Mouse (Mus musculus) megakaryocyte, embryonic 14.5 days (primary cell): ENCODE measurements around the gene Slc10a4. TPM values are rescaled to one million over a fixed set of nuclear protein-coding genes. Genes with fewer than 3 reads are reported as not detected.

ENCODE experiments used
- H3K27me3 ChIP-seq: replicated peaks from 2 replicates; pipeline ENCODE3; 2012; ENCODE audit warnings: inconsistent platforms
- H3K36me3 ChIP-seq: replicated peaks from 2 replicates; pipeline ENCODE3; 2012; ENCODE audit warnings: low read length, inconsistent platforms, mixed read lengths
- H3K4me1 ChIP-seq: 2 replicates; pipeline ENCODE4 v1.6.1; 2012; ENCODE audit warnings: inconsistent platforms
- H3K4me3 ChIP-seq: replicated peaks from 2 replicates; pipeline ENCODE3; 2012; ENCODE audit warnings: moderate library complexity, mild to moderate bottlenecking, inconsistent platforms
- H3K9me3 ChIP-seq: 2 replicates; pipeline ENCODE4 v1.6.1; 2012; ENCODE audit warnings: inconsistent platforms
- FLI1 ChIP-seq: IDR thresholded peaks from 2 replicates; pipeline ENCODE4 v1.6.1; 2012; ENCODE audit warnings: low read length, inconsistent platforms, mixed read lengths
- GATA1 ChIP-seq: IDR thresholded peaks from 3 replicates; pipeline ENCODE4 v1.6.1; 2012; ENCODE audit warnings: mixed read lengths, low read length, inconsistent platforms, borderline replicate concordance
- polyA plus RNA-seq: library from polyadenylated mRNA; stranded (reverse); fragments of >175 nt; gene quantifications from 2 replicates; pipeline ENCODE4 v1.2.3, GENCODE M21; 2012; ENCODE audit warnings: low replicate concordance; ENCODE audit not compliant: insufficient read depth

The Slc10a4 gene
- 1.2 TPM in 1 of 2 replicates, not detected in the other for polyA plus RNA-seq

DNA sequence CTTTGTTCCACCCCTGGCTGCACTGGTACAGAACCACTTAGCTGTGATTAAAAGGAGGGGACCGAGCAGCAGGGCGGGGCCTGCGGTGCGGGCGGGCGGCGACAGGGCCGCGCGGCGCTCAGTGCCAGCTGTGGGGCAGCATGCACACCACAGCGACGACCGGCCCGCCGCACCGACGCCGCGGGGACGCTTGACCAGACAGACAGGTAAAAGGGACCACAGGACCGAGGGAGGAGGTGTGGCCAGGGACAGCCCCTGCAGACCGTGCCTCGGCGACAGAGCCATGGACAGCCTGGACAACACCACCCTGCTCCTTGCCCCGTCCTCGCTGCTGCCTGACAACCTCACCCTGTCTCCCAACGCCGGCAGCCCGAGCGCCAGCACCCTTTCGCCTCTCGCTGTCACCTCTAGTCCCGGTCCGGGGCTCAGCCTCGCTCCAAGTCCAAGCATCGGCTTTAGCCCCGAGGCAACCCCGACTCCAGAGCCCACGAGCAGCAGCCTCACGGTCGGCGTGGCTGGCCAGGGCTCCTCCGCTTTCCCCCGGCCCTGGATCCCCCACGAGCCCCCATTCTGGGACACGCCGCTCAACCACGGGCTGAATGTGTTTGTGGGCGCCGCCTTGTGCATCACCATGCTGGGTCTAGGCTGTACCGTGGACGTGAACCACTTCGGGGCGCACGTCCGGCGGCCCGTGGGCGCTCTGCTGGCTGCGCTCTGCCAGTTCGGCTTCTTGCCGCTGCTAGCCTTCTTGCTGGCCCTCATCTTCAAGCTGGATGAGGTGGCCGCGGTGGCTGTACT lies at the start of gene Slc10a4:
Gene Slc10a4 (plus strand): TSS at position 100 of the 798 bp plus-strand sequence.
- Histone ChIP-seq H3K4me3 (peak within 1 kb of the TSS; percentile 89), H3K27me3 (peaks cover 31% of the 10 kb centered on the region)

DNA sequence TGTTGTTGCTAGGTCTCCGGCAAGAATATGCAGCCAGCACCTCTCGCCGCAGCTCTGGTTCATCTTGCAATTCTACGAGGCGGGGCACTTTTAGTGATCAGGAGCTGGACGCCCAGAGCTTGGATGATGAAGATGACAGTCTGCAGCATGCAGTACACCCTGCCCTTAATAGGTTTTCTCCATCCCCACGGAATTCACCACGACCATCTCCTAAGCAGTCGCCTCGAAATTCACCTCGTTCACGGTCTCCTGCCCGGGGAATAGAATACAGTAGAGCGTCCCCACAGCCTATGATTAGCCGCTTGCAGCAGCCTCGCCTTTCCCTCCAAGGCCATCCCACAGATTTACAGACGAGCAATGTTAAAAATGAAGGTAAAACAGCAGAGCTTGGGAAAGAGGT lies 49.4 kb upstream of the Slc10a4 start:
- no peak for TF ChIP-seq FLI1
- no peak for TF ChIP-seq GATA1
- H3K9me3 ChIP-seq, result no peaks in the 10 kb centered on the region
- no peak overlapping the region for H3K4me3 ChIP-seq
- peaks cover 21% of the 10 kb centered on the region for H3K4me1 ChIP-seq
- H3K27me3 ChIP-seq, result no peaks in the 10 kb centered on the region
- peaks cover 91% of the 10 kb centered on the region for H3K36me3 ChIP-seq

More for the DNA sequence above, at the start of gene Slc10a4:
- Histone ChIP-seq H3K9me3 (no peaks in the 10 kb centered on the region), H3K4me1 (peaks cover 17% of the 10 kb centered on the region), H3K36me3 (no peaks in the 10 kb centered on the region)
- no peak for TF ChIP-seq GATA1
- no peak for TF ChIP-seq FLI1

DNA sequence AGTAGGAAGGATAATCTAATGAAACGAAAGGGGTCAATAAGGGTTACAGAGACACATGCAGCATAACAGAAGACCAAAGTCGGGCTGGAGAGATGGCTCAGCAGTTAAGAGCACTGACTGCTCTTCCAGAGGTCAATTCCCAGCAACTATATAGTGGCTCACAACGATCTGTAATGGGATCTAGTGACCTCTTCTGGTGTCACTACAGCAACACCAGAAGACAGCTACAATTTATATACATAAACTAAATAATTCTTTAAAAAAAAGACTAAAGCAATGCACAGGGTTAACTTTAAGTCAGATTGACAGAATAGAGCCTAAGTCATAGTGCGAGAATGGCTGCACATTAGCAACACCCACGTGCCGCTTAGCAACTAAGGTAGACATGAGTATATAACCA lies 46.6 kb upstream of the Slc10a4 start:
- no peak overlapping the region for H3K4me3 ChIP-seq
- peaks cover 93% of the 10 kb centered on the region for H3K36me3 ChIP-seq
- no peak for TF ChIP-seq FLI1
- TF ChIP-seq GATA1, result no peak
- 0 out of 2 replicates have a peak, but pooled peaks cover 10% of the 10 kb centered on the region for H3K4me1 ChIP-seq
- H3K27me3 ChIP-seq, result no peaks in the 10 kb centered on the region
- H3K9me3 ChIP-seq, result no peaks in the 10 kb centered on the region

DNA sequence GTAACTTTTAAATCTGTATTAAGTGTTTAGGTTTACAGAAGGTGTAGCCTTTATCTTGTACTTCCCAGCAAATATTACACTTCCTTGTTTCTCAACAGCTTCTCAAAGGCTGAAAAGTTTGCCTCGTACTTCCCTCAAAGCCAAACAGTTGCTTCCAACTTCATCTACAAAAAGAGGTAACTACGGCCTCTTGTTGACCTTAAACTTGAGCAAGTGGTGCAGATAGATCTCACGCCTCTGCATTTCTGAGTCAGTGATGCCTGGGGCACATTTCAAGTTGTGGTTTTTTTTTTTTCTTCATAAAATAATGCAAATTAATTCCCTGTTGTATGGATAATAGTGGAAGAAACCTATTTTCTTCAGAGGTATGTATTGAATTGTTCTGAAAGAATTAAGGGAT lies 41.0 kb upstream of the Slc10a4 start:
- peaks cover 97% of the 10 kb centered on the region for H3K36me3 ChIP-seq
- peaks cover 17% of the 10 kb centered on the region for H3K4me1 ChIP-seq
- H3K9me3 ChIP-seq, result no peaks in the 10 kb centered on the region
- no peaks in the 10 kb centered on the region for H3K27me3 ChIP-seq
- H3K4me3 ChIP-seq, result no peak overlapping the region
- TF ChIP-seq FLI1 (no peak), GATA1 (no peak)

DNA sequence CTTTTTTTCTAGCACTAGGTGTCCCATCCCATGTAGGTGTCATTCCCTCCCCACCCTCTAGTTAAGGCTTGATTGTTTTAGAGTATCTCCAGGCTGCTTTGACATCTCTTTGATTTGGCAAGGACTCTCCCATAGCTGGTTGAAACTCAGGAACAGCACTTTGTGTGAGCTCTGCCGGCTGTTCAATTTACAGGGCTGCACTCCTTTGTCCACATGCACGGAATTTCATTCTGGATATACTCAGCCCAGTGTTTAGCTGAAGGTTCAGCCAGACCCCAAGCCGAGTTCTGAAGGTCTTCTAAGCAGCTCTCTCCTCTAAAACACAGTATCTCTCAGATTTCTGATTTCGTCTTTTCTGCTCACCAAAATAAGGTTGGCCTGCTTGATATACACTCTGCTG lies 34.2 kb upstream of the Slc10a4 start:
- TF ChIP-seq GATA1, result no peak
- no peak for TF ChIP-seq FLI1
- H3K4me1 ChIP-seq, result peaks cover 39% of the 10 kb centered on the region
- H3K4me3 ChIP-seq, result no peak overlapping the region
- H3K27me3 ChIP-seq, result no peaks in the 10 kb centered on the region
- H3K36me3 ChIP-seq, result peaks cover 100% of the 10 kb centered on the region
- no peaks in the 10 kb centered on the region for H3K9me3 ChIP-seq

DNA sequence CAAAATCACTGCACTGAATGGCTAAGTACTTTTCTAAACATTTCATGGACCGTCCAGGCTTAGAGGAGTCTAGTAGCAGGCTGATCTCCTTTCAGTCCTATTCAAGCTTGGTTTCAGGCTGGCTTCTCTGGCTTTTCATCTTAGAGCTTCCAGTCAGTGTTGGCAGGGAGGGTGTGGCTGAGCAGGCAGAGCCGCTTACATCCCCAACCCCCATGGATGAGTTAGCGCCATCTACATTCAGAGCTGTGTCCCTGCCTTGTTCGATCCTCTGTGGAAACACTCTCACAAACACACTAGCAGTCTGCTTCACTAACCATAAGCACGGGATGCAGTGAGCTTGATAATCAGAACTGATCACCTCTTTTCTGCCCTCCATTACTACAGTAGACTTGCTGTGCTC lies 33.7 kb upstream of the Slc10a4 start:
- Histone ChIP-seq H3K4me1 (peaks cover 39% of the 10 kb centered on the region), H3K27me3 (no peaks in the 10 kb centered on the region), H3K36me3 (peaks cover 100% of the 10 kb centered on the region), H3K4me3 (no peak overlapping the region), H3K9me3 (no peaks in the 10 kb centered on the region)
- TF ChIP-seq FLI1 (no peak), GATA1 (no peak)

DNA sequence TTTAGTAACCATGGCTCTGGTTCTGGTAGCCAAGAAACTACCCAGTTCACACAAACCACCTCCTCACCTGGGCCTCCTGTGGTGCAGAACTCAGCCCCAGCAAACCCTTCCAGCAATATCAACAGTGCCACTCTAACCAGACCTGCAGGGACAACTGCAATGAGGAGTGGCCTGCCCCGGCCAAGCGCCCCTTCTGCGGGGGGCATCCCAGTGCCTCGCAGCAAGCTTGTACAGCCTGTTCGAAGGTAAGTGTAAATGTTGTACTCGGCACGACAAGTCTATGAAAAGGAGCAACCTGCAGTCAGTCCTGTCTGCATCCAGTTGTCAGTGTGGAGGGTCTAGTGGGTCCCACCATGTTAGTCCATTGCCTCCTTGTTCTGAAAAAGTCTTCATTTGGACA lies 32.1 kb upstream of the Slc10a4 start, which contains the start of gene Gm10135:
Gene Gm10135 (minus strand): TSS at position 101 of the 400 bp plus-strand sequence.
- Histone ChIP-seq H3K9me3 (no peaks in the 10 kb centered on the region), H3K4me1 (peaks cover 32% of the 10 kb centered on the region), H3K36me3 (peaks cover 100% of the 10 kb centered on the region), H3K4me3 (no peak within 1 kb of the TSS), H3K27me3 (no peaks in the 10 kb centered on the region)
- no peak for TF ChIP-seq FLI1
- TF ChIP-seq GATA1, result no peak

DNA sequence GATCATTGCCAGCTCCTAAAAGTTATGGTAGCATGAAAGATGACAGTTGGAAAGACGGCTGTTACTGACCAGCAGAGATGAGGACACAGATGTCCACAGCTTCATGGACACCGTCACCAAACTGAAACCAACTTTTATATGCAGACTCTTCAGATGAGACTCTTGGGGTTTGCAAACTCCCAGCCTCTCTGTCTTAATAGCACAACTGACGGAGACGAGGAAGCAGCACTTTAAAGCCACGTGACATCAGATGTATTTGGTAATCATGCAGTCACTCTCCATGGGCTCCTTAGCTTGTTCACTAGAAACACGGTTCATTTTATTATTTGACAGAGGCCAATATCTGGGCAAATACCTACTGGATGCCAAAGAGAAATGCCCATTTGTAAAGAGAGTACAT lies 30.7 kb upstream of the Slc10a4 start:
- Histone ChIP-seq H3K9me3 (no peaks in the 10 kb centered on the region), H3K4me3 (no peak overlapping the region), H3K36me3 (peaks cover 100% of the 10 kb centered on the region), H3K4me1 (peaks cover 21% of the 10 kb centered on the region), H3K27me3 (no peaks in the 10 kb centered on the region)
- TF ChIP-seq FLI1 (no peak), GATA1 (no peak)

DNA sequence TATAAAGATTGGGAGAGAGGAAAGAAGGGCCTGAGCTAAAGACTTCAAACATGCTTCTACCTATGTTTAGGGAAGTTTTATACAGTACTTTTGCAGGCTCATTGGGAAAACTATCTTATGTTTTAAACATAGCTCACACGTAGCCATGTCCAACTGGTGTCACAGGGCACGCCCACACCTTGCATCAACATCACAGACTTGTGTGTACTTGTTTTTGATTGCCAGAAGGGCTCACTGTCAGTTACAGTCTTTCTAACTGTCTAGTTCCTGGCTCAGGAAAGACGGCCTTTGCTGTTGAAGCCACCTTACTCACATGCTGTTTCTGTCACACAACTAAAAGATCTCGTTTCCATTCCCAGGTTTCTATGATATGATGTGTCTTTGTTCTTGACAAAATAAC lies 30.1 kb upstream of the Slc10a4 start:
- H3K4me1 ChIP-seq, result peaks cover 18% of the 10 kb centered on the region
- no peak overlapping the region for H3K4me3 ChIP-seq
- peaks cover 100% of the 10 kb centered on the region for H3K36me3 ChIP-seq
- TF ChIP-seq FLI1 (no peak), GATA1 (no peak)
- no peaks in the 10 kb centered on the region for H3K27me3 ChIP-seq
- H3K9me3 ChIP-seq, result no peaks in the 10 kb centered on the region

DNA sequence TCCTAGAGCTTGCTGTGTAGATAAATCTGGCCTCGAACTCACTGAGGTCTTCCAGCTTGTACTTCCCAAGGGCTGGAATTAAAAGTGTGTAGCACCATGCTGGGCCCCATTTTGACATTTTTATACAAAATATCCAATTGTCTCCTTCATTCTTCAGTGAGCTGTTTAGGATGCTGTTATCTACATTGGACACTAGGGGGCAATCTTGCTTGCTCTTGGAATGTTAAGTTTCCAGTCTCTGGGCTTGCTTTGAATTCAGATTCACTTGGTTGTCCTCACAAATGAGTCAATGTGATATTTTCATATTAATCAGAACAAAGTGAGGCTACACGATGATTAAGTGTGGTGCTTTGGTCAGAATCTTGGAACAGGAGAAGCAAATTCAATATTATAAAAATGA lies 22.6 kb upstream of the Slc10a4 start:
- H3K27me3 ChIP-seq, result peaks cover 12% of the 10 kb centered on the region
- peaks cover 28% of the 10 kb centered on the region for H3K36me3 ChIP-seq
- no peaks in the 10 kb centered on the region for H3K4me1 ChIP-seq
- H3K4me3 ChIP-seq, result no peak overlapping the region
- TF ChIP-seq GATA1, result no peak
- no peak for TF ChIP-seq FLI1
- no peaks in the 10 kb centered on the region for H3K9me3 ChIP-seq

DNA sequence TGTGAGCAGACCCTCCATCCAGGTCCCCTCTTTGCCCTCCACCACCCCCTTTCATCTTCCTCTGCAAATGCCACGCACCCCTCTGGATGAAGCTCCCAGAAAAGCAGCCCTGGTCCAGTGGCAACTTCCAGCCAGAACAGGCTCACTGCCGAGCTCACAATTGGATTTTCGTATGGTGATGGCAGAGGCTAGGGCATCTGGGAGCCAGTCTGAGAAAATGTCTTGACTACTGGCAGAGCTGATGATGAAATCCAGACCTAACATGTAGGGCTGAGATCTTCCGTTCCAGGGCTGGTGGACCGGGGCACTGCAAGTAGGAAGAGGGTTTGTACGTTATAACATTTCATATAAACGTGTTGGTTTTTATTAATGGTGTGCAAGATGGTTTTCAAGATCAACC lies 18.9 kb upstream of the Slc10a4 start:
- Histone ChIP-seq H3K9me3 (no peaks in the 10 kb centered on the region), H3K36me3 (no peaks in the 10 kb centered on the region), H3K4me1 (no peaks in the 10 kb centered on the region), H3K27me3 (peaks cover 27% of the 10 kb centered on the region), H3K4me3 (no peak overlapping the region)
- TF ChIP-seq FLI1 (no peak), GATA1 (no peak)
